Mouse (Mus musculus) macrophage (primary cell): ENCODE results near the gene Scgb1b3. TPM values are rescaled to one million over a fixed set of nuclear protein-coding genes. Genes with fewer than 3 reads are reported as not detected.

Experiments
- H3K27ac ChIP-seq: fragments of 350-480 bp; formaldehyde crosslinking; 2 replicates; pipeline ENCODE4 v1.9.0; 2021
- H3K36me3 ChIP-seq: fragments of 350-480 bp; formaldehyde crosslinking; 2 replicates; pipeline ENCODE4 v1.9.0; 2021; ENCODE audit errors: inconsistent target
- H3K4me3 ChIP-seq: fragments of 350-480 bp; formaldehyde crosslinking; 2 replicates; pipeline ENCODE4 v1.9.0; 2021; ENCODE audit errors: inconsistent target
- H3K79me2 ChIP-seq: fragments of 350-480 bp; formaldehyde crosslinking; 2 replicates; pipeline ENCODE4 v1.9.0; 2021; ENCODE audit errors: inconsistent target
- WGBS: methylation state at CpG from one replicate; pipeline ENCODE4 v1.1.7; 2026; ENCODE audit warnings: inconsistent platforms; ENCODE audit not compliant: missing documents; 5-methylcytosine and 5-hydroxymethylcytosine counted together
- polyA plus RNA-seq: library from polyadenylated mRNA; stranded (reverse); fragments of 250-400 nt; gene quantifications from 3 replicates; pipeline ENCODE4 v1.2.4, GENCODE M21; 2018; ENCODE audit warnings: inconsistent platforms
- total RNA-seq, 78 experiments: library from RNA; depleted of rRNA; stranded (reverse); fragments of 250-400 nt; gene quantifications; 1 replicate in 9 of 78; 2 replicates in 24 of 78; 3 replicates in 43 of 78; 4 replicates in 2 of 78; pipeline ENCODE4 v1.2.4; 2018; ENCODE audit warnings: inconsistent platforms in 56 of 78

The Scgb1b3 gene
- not detected for total RNA-seq (2018; cell fraction: chromatin; rRNA removed)
- not detected for total RNA-seq (2018; cell fraction: cytosol; rRNA removed)
- not detected for total RNA-seq (2018; cell fraction: nucleus; rRNA removed)
- not detected in 3 replicates for polyA plus RNA-seq

DNA sequence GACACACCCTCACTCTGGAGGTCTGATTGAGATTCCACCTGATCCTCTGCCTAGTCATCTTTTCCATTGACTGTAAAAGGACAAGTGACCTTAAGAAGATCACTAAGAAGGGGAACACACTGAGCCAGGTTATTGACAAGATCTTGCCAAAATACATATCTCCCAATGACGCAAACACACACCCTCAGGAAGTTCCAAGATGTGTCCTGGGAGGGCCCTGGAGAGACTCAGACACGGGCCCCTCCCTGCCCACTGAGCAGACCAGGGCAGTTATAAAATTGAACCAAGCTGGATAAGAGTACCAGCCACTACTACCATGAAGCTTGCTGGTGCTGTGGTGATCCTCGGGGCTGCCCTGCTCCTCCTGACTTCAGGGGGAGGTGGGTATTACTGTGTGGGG lies at the start of gene Scgb1b3:
TSS of gene Scgb1b3 (plus strand) at position 301 of the 400 bp plus-strand sequence.
- H3K27ac ChIP-seq: no peak within 1 kb of the TSS
- no peaks in the 10 kb centered on the region for H3K79me2 ChIP-seq
- 83% methylated on average over 3 of the region's 3 CpGs for WGBS
- H3K4me3 ChIP-seq: no peak within 1 kb of the TSS
- no peaks in the 10 kb centered on the region for H3K36me3 ChIP-seq

DNA sequence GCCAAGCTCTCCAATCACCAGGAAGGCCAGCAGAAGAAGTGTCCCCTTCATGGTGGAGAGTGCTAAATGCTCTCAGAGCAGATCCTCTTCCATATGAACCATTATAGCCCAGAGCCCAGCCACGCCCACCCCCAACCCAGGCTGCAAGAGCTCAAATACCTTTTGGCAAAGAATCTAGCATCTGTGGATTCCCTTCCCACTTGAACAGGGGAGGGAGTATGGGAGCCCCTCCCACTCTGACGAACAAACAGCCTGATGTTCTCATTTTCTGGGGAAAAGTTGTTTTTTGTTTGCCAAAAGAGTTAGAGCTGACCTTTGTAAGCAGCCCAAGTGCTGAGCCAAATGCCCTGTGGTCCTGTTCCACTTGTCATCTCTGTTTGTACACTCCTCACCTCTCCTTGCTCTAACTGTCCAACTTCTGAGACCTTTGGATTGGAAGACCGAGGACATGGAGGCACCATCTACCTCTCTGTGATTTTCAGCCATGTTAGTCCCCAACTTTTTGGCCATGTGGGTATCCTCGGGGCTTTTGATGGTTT lies 13.3 kb upstream of the Scgb1b3 start, which contains the start of gene Scgb2b3:
TSS of gene Scgb2b3 (minus strand) at position 51 of the 539 bp plus-strand sequence.
- no peak within 1 kb of the TSS for H3K27ac ChIP-seq
- 70% methylated on average over 4 of the region's 4 CpGs for WGBS
- H3K36me3 ChIP-seq: no peaks in the 10 kb centered on the region
- no peak within 1 kb of the TSS for H3K4me3 ChIP-seq
- no peaks in the 10 kb centered on the region for H3K79me2 ChIP-seq

Other genes starting within 250 kb of the Scgb1b3 start
- 6.4 to 26.6 TPM (median 13.9 TPM) in 3 replicates for gene Scn1b, start 248.6 kb upstream of the Scgb1b3 start, polyA plus RNA-seq
- 30.4 to 56.1 TPM (median 32.6 TPM) in 3 replicates for gene Gramd1a, start 219.7 kb upstream of the Scgb1b3 start, polyA plus RNA-seq
- gene Scgb2b2, start 85.1 kb upstream of the Scgb1b3 start, polyA plus RNA-seq: not detected in 3 replicates
- gene Scgb1b2, start 83.8 kb upstream of the Scgb1b3 start, polyA plus RNA-seq: not detected in 3 replicates
- not detected in 3 replicates for gene Scgb2b3, start 13.5 kb upstream of the Scgb1b3 start, polyA plus RNA-seq